Mouse (Mus musculus) midbrain, embryonic 13.5 days (tissue): ENCODE data around the gene Gpr155. TPM values are rescaled to one million over a fixed set of nuclear protein-coding genes. Genes with fewer than 3 reads are reported as not detected.

Source experiments
- ATAC-seq: fragments of 200-750 bp; cut with Nextera tagmentation; 2 replicates; pipeline ENCODE4 v1.8.0; 2017; ENCODE audit warnings: mild to moderate bottlenecking, moderate TSS enrichment, moderate library complexity
- H3K27ac ChIP-seq: fragments of 300-500 bp; sonication (generic); 2 replicates; pipeline ENCODE4 v1.5.1; 2015; ENCODE audit warnings: inconsistent platforms, mild to moderate bottlenecking, moderate library complexity
- H3K27me3 ChIP-seq: fragments of 300-500 bp; sonication (generic); 2 replicates; pipeline ENCODE4 v1.6.1; 2015; ENCODE audit warnings: mild to moderate bottlenecking, inconsistent platforms
- H3K36me3 ChIP-seq: fragments of 300-500 bp; sonication (generic); 2 replicates; pipeline ENCODE4 v1.6.1; 2015; ENCODE audit warnings: mild to moderate bottlenecking, inconsistent platforms
- H3K4me1 ChIP-seq: fragments of 300-500 bp; sonication (generic); replicated peaks from 2 replicates; pipeline ENCODE4 v1.6.1; 2015; ENCODE audit warnings: inconsistent platforms
- H3K4me2 ChIP-seq: fragments of 300-500 bp; sonication (generic); replicated peaks from 2 replicates; pipeline ENCODE4 v1.6.1; 2015; ENCODE audit warnings: moderate library complexity, mild to moderate bottlenecking, inconsistent platforms
- H3K4me3 ChIP-seq: fragments of 300-500 bp; sonication (generic); replicated peaks from 2 replicates; pipeline ENCODE4 v1.5.1; 2015; ENCODE audit warnings: mild to moderate bottlenecking, inconsistent platforms
- H3K9ac ChIP-seq: fragments of 300-500 bp; sonication (generic); replicated peaks from 2 replicates; pipeline ENCODE4 v1.6.1; 2015; ENCODE audit warnings: mild to moderate bottlenecking, inconsistent platforms
- H3K9me3 ChIP-seq: fragments of 300-500 bp; sonication (generic); 2 replicates; pipeline ENCODE4 v1.6.1; 2016; ENCODE audit warnings: mild to moderate bottlenecking, inconsistent platforms
- WGBS: fragments of 180-500 bp; shearing (Covaris S2); methylation state at CpG from one replicate; pipeline ENCODE4 v1.1.7; 2015; 5-methylcytosine and 5-hydroxymethylcytosine counted together
- polyA plus RNA-seq: library from polyadenylated mRNA; unstranded; fragments of >200 nt; fragmentation: Nextera tagmentation; extraction: Ambion mirVana; gene quantifications from 2 replicates; pipeline ENCODE4 v1.2.1, GENCODE M21; 2015

The Gpr155 gene
- 9.7 and 10.2 TPM in 2 replicates for polyA plus RNA-seq

DNA sequence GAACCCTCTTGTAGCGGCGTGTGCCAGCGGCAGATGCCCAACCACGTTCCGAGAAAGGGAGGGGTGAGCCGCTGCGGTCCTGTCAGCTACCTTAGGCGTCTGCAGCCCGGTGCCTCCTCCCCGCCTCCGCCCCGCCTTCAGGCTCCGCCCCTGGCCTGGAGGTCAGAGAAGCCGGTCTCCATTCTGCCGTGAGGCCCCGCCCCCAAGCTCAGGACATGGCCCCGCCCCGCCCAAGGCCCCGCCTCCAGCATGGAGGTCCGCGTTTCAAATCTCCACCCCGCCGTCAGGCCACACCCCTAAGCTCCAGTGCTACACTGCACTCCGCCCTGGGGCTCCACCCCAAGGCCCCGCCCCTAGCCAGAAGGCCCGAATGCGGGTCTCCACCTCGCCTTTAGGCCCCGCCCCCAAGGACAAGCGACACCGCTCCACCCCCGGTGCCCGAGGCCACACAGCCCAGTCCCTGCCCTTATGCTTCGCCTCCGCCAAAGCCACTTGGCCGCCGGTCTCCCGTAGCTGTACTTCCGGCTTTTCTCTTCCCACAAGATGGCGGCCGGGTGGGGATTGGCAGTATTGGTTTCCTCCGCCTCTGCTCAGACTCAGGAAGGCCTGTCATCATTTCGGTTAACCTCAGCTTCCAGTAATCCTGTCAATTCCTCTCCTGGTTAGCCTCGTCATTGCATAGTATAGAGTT is at the start of gene Gpr155:
Gpr155 (minus strand) TSS at position 217 of the 691 bp plus-strand sequence.
- under 1% methylated on average over 43 of the region's 44 CpGs for WGBS
- peak within 1 kb of the TSS; percentile 69 for H3K27ac ChIP-seq
- peaks cover 6% of the 10 kb centered on the region for H3K4me1 ChIP-seq
- H3K9ac ChIP-seq, result peak within 1 kb of the TSS; percentile 81
- peak within 1 kb of the TSS; percentile 74 for H3K4me3 ChIP-seq
- H3K9me3 ChIP-seq, result no peaks in the 10 kb centered on the region
- H3K27me3 ChIP-seq, result 0 out of 2 replicates have a peak, but pooled peaks cover 5% of the 10 kb centered on the region
- peak; percentile 97 for ATAC-seq
- peak within 1 kb of the TSS; percentile 92 for H3K4me2 ChIP-seq
- 0 out of 2 replicates have a peak, but pooled peaks cover 2% of the 10 kb centered on the region for H3K36me3 ChIP-seq

DNA sequence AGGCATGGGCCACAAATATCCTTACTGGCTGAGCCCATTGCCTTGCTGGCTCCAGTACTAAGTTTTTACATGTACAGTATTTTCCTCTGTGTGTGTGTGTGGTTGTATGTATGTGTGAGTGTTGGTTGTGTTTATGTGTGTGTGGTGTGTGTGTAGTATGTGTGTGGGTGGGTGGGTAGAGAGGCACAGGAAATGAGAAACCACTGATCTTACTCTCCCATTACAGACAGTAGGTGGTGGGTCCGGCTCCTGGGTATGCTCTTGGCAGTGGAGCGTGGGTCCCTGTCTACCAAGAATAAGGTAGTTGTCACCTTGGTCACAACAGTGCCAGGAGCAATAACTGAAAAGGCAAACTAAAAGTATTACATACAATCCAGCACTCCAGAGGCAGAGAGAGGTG is 49.5 kb upstream of the Gpr155 start:
- no peak for ATAC-seq
- Histone ChIP-seq H3K27me3 (no peaks in the 10 kb centered on the region), H3K27ac (no peak overlapping the region), H3K9me3 (no peaks in the 10 kb centered on the region), H3K4me3 (no peak overlapping the region), H3K36me3 (peaks cover 3% of the 10 kb centered on the region; the same call in 1 of the 2 replicates), H3K4me2 (no peak overlapping the region), H3K9ac (no peak overlapping the region), H3K4me1 (peaks cover 18% of the 10 kb centered on the region)
- 94% methylated on average over 2 of the region's 2 CpGs for WGBS

DNA sequence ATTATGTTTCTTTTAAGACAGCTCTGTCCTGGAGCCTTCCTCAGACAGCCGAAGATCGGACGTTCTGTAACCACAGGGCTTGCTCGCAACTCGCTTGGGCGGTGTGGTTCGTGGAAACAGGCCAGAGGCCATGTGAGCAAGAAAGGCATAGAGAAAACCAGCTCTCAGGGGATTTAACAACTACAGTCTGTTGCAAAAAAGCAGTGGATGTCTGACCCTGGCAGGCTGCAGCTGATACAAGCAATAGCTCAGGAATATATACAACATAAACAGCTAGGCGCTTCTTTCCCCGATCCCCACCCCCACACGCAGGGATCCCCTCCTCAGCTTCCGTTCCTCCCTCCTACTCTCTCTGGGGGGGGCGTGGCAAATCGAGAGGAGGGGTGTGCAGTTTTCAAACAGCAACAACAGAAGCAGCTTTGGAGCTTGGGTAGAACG is 45.6 kb upstream of the Gpr155 start:
- Histone ChIP-seq H3K4me2 (peak overlapping the region; percentile 45), H3K27ac (peak overlapping the region; percentile 66), H3K9me3 (no peaks in the 10 kb centered on the region), H3K4me1 (peaks cover 7% of the 10 kb centered on the region), H3K4me3 (peak overlapping the region; percentile 20; the same call in 1 of the 2 replicates), H3K36me3 (peaks cover 3% of the 10 kb centered on the region; the same call in 1 of the 2 replicates), H3K27me3 (no peaks in the 10 kb centered on the region), H3K9ac (peak overlapping the region; percentile 34; the same call in 1 of the 2 replicates)
- 28% methylated on average over 14 of the region's 14 CpGs for WGBS
- peak; percentile 58 for ATAC-seq

DNA sequence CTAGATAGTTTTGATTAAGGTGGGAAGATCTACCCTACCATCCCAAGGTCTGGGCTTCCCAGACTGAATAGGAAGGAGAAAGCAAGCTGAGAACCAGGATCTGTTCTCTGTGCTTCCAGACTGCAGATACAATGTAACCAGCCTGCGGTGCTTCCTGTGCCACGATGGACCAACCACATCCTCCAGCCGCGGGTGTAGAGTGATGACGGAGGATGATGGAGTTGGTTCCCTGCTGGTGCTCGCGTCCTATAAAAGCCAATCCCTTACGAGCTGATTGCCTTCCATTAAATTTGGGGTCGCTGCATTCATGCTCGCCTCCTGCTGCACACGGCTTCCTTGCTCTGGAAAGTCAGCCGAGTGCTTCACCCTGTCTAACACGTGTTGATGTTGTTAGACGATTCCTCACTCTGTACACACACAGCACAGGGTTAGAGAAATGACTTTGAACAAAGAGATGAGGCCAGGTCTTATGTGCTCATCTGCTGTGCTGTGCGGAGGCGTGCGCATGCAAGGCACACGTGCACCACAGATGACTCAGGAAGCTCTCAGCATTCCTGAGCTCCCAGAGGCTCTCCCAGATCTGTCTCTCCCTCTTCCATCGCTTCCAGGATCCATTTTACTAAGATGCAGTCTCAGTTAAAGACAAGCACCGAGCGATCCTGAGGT is 42.6 kb upstream of the Gpr155 start:
- H3K4me2 ChIP-seq, result no peak overlapping the region
- no peak overlapping the region for H3K9ac ChIP-seq
- no peaks in the 10 kb centered on the region for H3K9me3 ChIP-seq
- no peak overlapping the region for H3K27ac ChIP-seq
- no peaks in the 10 kb centered on the region for H3K27me3 ChIP-seq
- peaks cover 7% of the 10 kb centered on the region for H3K4me1 ChIP-seq
- 77% methylated on average over 21 of the region's 21 CpGs for WGBS
- no peak for ATAC-seq
- peaks cover 3% of the 10 kb centered on the region; the same call in 1 of the 2 replicates for H3K36me3 ChIP-seq
- no peak overlapping the region for H3K4me3 ChIP-seq

- Histone ChIP-seq H3K36me3 (no peaks in the 10 kb centered on the region), H3K4me1 (peaks cover 6% of the 10 kb centered on the region), H3K9ac (no peak overlapping the region), H3K4me2 (no peak overlapping the region), H3K4me3 (no peak overlapping the region), H3K27ac (no peak overlapping the region), H3K27me3 (no peaks in the 10 kb centered on the region), H3K9me3 (no peaks in the 10 kb centered on the region)
- no peak for ATAC-seq
- WGBS, result 38% methylated on average over 1 of the region's 1 CpGs
Measured at GRCm38 (mm10) chr2:73427293-73427692, 40.9 kb upstream of the Gpr155 start.

DNA sequence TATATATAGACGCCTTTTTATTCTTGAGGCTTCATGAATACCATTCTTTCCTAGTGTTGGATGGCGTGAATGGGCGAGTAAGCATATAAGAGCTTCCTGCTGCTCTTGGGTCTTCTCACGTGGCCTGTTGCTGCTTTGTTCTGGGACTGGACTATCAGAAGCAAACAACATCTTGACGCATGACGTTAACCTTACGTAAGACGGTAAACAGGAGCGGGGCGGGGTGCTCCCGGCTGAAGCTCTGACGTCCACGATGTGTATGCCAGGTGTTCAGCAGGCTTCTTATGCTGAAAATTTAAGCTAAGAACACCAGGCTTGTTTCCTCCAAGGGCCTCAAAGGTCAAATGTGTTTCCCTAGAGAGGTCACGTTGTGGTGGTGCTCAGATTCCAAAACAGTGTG is 39.5 kb upstream of the Gpr155 start:
- H3K27ac ChIP-seq, result no peak overlapping the region
- no peaks in the 10 kb centered on the region for H3K27me3 ChIP-seq
- H3K9me3 ChIP-seq, result no peaks in the 10 kb centered on the region
- H3K36me3 ChIP-seq, result no peaks in the 10 kb centered on the region
- no peak overlapping the region for H3K4me2 ChIP-seq
- no peak for ATAC-seq
- no peak overlapping the region for H3K9ac ChIP-seq
- 91% methylated on average over 14 of the region's 14 CpGs for WGBS
- H3K4me1 ChIP-seq, result no peaks in the 10 kb centered on the region
- H3K4me3 ChIP-seq, result no peak overlapping the region

DNA sequence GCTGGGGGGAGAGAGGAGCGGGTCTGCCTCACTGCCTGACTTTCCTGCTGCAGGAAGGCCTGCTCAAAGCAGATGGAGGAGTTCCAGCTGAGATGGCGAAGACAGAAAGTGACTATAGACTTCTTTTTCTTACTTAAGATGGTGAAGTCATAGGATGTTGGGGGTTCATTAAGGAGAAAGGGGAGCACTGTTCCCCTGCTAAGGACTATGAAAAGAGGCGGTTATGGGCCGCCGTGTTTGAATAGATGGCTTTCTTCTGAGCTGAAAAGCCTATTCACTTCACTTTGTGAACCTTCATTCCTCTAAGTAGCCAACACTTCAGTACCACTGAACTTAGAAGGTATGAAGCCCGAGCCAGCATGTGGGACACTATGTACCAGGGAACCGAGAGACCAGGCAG is 33.4 kb upstream of the Gpr155 start:
- Histone ChIP-seq H3K9ac (no peak overlapping the region), H3K9me3 (no peaks in the 10 kb centered on the region), H3K27ac (no peak overlapping the region), H3K4me3 (no peak overlapping the region), H3K4me2 (no peak overlapping the region), H3K4me1 (no peaks in the 10 kb centered on the region), H3K27me3 (no peaks in the 10 kb centered on the region), H3K36me3 (no peaks in the 10 kb centered on the region)
- ATAC-seq, result no peak
- WGBS, result 27% methylated on average over 7 of the region's 7 CpGs

DNA sequence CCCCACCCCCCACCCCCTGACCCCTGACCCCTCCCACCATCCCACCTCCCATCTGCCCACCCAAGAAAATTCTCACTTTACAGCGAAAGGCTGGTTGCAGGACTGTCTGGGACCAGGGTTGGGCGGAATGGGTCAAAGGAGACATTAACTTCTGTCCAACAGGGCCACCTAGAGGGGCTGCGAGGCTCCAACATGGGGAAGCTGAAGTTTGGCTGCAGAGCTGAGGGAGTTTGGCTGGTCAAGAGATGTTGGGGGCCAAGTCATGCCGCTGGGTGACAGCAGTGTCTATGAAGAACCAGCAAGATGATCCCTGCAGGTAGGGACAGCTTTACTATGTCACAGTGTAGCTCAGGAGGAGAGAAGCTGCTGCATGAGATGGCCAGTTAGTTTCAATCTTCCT is 32.9 kb upstream of the Gpr155 start:
- Histone ChIP-seq H3K27me3 (no peaks in the 10 kb centered on the region), H3K4me2 (no peak overlapping the region), H3K27ac (no peak overlapping the region), H3K36me3 (no peaks in the 10 kb centered on the region), H3K9ac (no peak overlapping the region), H3K4me1 (no peaks in the 10 kb centered on the region), H3K4me3 (no peak overlapping the region), H3K9me3 (no peaks in the 10 kb centered on the region)
- 43% methylated on average over 4 of the region's 4 CpGs for WGBS
- no peak for ATAC-seq

GRCm38 (mm10) chr2:73415892-73416291 is 29.5 kb upstream of the Gpr155 start:
- no peaks in the 10 kb centered on the region for H3K27me3 ChIP-seq
- no peak overlapping the region for H3K4me2 ChIP-seq
- no peak overlapping the region for H3K9ac ChIP-seq
- no peak for ATAC-seq
- H3K9me3 ChIP-seq, result no peaks in the 10 kb centered on the region
- H3K27ac ChIP-seq, result no peak overlapping the region
- no peaks in the 10 kb centered on the region for H3K4me1 ChIP-seq
- 70% methylated on average over 5 of the region's 5 CpGs for WGBS
- no peaks in the 10 kb centered on the region for H3K36me3 ChIP-seq
- no peak overlapping the region for H3K4me3 ChIP-seq

GRCm38 (mm10) chr2:73410076-73410475 is 23.7 kb upstream of the Gpr155 start:
- 94% methylated on average over 8 of the region's 8 CpGs for WGBS

DNA sequence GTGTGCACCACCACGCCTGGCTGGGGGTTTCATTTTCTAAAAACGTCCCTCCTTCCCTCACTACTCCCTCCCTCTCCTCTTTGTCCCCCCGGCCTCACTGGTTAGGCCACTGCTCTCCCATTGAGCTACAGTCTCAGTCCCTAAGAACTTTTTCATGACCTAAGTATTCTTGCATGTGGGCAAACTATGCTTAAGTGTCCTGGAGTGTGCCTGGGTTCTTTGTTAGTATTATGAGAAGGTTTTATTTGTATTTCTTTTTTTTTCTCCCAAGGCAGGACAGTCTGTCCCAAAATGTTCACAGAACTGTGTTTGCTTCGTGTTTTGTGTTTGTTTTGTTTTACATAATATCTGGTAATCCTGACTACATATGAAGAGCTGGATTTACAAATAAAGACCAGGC is 21.3 kb upstream of the Gpr155 start:
- Histone ChIP-seq H3K9me3 (no peaks in the 10 kb centered on the region), H3K4me2 (no peak overlapping the region), H3K4me1 (no peaks in the 10 kb centered on the region), H3K36me3 (no peaks in the 10 kb centered on the region), H3K9ac (no peak overlapping the region), H3K27ac (no peak overlapping the region), H3K4me3 (no peak overlapping the region), H3K27me3 (no peaks in the 10 kb centered on the region)
- ATAC-seq, result no peak
- WGBS, result 59% methylated on average over 4 of the region's 4 CpGs

More at GRCm38 (mm10) chr2:73410076-73410475, 23.7 kb upstream of the Gpr155 start:
- no peaks in the 10 kb centered on the region for H3K36me3 ChIP-seq
- H3K27ac ChIP-seq, result no peak overlapping the region
- no peak overlapping the region for H3K4me3 ChIP-seq
- no peak for ATAC-seq
- no peak overlapping the region for H3K4me2 ChIP-seq
- H3K9me3 ChIP-seq, result no peaks in the 10 kb centered on the region
- H3K27me3 ChIP-seq, result no peaks in the 10 kb centered on the region
- no peak overlapping the region for H3K9ac ChIP-seq
- no peaks in the 10 kb centered on the region for H3K4me1 ChIP-seq

DNA sequence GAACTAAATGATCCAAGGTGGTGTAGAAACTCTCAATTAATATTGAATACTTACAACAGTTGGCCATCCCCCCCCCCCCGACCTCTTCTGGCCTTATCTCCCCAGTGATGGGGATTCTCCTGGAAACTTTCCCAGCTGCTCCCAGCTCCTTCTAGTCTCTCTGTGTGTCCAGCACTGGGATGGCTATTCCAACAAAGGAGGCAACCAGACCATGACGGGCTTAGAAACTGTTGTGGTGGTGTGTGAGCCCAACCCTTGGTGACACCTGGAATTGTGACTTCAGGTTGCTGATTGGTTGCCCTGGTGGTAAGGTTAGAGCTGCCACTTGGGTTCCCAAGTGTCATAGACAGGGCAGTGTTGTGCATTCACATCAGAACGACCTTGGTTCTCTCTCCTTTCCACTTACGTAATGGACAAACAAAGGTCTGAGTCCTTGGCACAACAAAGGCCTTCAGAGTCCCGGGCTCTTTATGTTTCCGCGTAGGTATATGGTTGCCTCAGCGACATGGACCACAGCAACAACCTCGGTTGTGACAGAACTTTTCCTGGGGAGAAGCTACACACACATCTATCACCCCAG is 20.1 kb upstream of the Gpr155 start:
- Histone ChIP-seq H3K4me1 (no peaks in the 10 kb centered on the region; the same call in 1 of the 2 replicates), H3K27me3 (no peaks in the 10 kb centered on the region), H3K4me3 (no peak overlapping the region), H3K27ac (no peak overlapping the region), H3K36me3 (no peaks in the 10 kb centered on the region), H3K4me2 (no peak overlapping the region), H3K9ac (no peak overlapping the region), H3K9me3 (no peaks in the 10 kb centered on the region)
- 90% methylated on average over 9 of the region's 9 CpGs for WGBS
- ATAC-seq, result no peak
